Mouse (Mus musculus): ENCODE results near the gene Tmem184a. TPM values are rescaled to one million over a fixed set of nuclear protein-coding genes. Genes with fewer than 3 reads are reported as not detected.
A peak's percentile ranks its signal among the peaks of the same experiment; 100 is the strongest.

The Tmem184a gene
- total RNA-seq, 2 experiments from 2014 or later = 0.43 TPM; not detected in 1

Small RNAs within 50 kb of the gene (microRNA-seq; reads per million reads assigned to microRNA genes)
- gene Mir7037 = 3.4 reads per million, percentile 7 among the genes with 10 or more reads in this experiment

Other genes starting within 250 kb of the Tmem184a start
- 1 to 10 TPM; 4.3 to 4.6 TPM for gene Micall2, start 83.6 kb downstream of the Tmem184a start, total RNA-seq (2021)
- gene Ints1, start 44.2 kb downstream of the Tmem184a start, total RNA-seq (2021) = 100 to 1,000 TPM in 1 of 2 experiments, 10 to 100 TPM in 1; 93.4 to 106 TPM
- 1 to 10 TPM; 7.0 to 7.8 TPM for gene Mafk, start 28.4 kb downstream of the Tmem184a start, total RNA-seq (2021)
- gene Gm26938, start 6.5 kb upstream of the Tmem184a start, total RNA-seq (2021) = not detected
- 10 to 100 TPM; 18.3 to 18.4 TPM for gene Psmg3, start 7.0 kb upstream of the Tmem184a start, total RNA-seq (2021)
- gene Elfn1, start 88.0 kb upstream of the Tmem184a start, total RNA-seq (2021) = 10 to 100 TPM; 40.4 to 48.8 TPM

All from left cerebral cortex, postnatal 10 days (tissue).